Mouse (Mus musculus): ENCODE measurements at regions not wholly inside any gene's neighbourhood (a gene's known extent, or its start where the extent isn't known, plus 50 kb on each side); places are given as distances from the start of the nearest gene placed in this dataset.
A peak's percentile ranks its signal among the peaks of the same experiment; 100 is the strongest.

GRCm38 (mm10) chr3:117480131-117480530 is 94.5 kb upstream of the Plppr5 start:
- Histone ChIP-seq H3K79me2 (ENCODE audit: control insufficient read depth, insufficient read depth) (no peaks in the 10 kb centered on the region), H3K4me2 (ENCODE audit: low read depth) (peak overlapping the region; percentile 35), H3ac (ENCODE audit: control insufficient read depth, insufficient read length) (no peak overlapping the region), H3K36me3 (ENCODE audit: control insufficient read depth, insufficient read depth) (no peaks in the 10 kb centered on the region), H3K4me3 (no peak overlapping the region), H3K27me3 (ENCODE audit: control insufficient read depth, insufficient read depth, insufficient read length) (no peaks in the 10 kb centered on the region)
- TF ChIP-seq TCF12 (IDR thresholded peaks at IDR 0.05; ENCODE audit: insufficient read depth, poor library complexity, severe bottlenecking) (no peak), E2F4 (IDR thresholded peaks at IDR 0.05; ENCODE audit: insufficient read depth) (no peak), MYOD1 (IDR thresholded peaks at IDR 0.05; ENCODE audit: control insufficient read depth in 1 of 3, insufficient read length in 2 of 3, low read depth in 2 of 3) (no peak), SRF (IDR thresholded peaks at IDR 0.05; ENCODE audit: control insufficient read depth, insufficient read length, low read depth) (no peak), USF1 (IDR thresholded peaks at IDR 0.05; ENCODE audit: low read depth) (no peak), REST (IDR thresholded peaks at IDR 0.05; ENCODE audit: insufficient read depth, insufficient read length) (no peak), TCF3 (IDR thresholded peaks at IDR 0.05; ENCODE audit: insufficient read length, low read depth) (no peak), MYOG (IDR thresholded peaks at IDR 0.05; ENCODE audit: control insufficient read depth in 1 of 3, insufficient read depth in 1 of 3, insufficient read length in 2 of 3, low read depth in 2 of 3) (no peak), POLR2A (IDR thresholded peaks at IDR 0.05; ENCODE audit: insufficient read length, low read depth) (no peak), MAX (IDR thresholded peaks at IDR 0.05; ENCODE audit: low read depth) (no peak), CEBPB (IDR thresholded peaks at IDR 0.05; ENCODE audit: insufficient read depth, poor library complexity, severe bottlenecking) (no peak), POLR2AphosphoS2 (IDR thresholded peaks at IDR 0.05; ENCODE audit: insufficient read length, low read depth) (no peak)

GRCm38 (mm10) chr3:117459507-117459906 is 98.8 kb upstream of the Plppr4 start:
- Histone ChIP-seq H3K79me2 (ENCODE audit: control insufficient read depth, insufficient read depth) (no peaks in the 10 kb centered on the region), H3K36me3 (ENCODE audit: control insufficient read depth, insufficient read depth) (no peaks in the 10 kb centered on the region), H3K27me3 (ENCODE audit: control insufficient read depth, insufficient read depth, insufficient read length) (no peaks in the 10 kb centered on the region), H3ac (ENCODE audit: control insufficient read depth, insufficient read length) (no peak overlapping the region), H3K4me3 (no peak overlapping the region), H3K4me2 (ENCODE audit: low read depth) (no peak overlapping the region)
- no peak for TF ChIP-seq CEBPB (IDR thresholded peaks at IDR 0.05; ENCODE audit: insufficient read depth, poor library complexity, severe bottlenecking)
- TF ChIP-seq SRF (IDR thresholded peaks at IDR 0.05; ENCODE audit: control insufficient read depth, insufficient read length, low read depth), result no peak
- TF ChIP-seq REST (IDR thresholded peaks at IDR 0.05; ENCODE audit: insufficient read depth, insufficient read length), result no peak
- TF ChIP-seq MYOG (IDR thresholded peaks at IDR 0.05; ENCODE audit: control insufficient read depth in 1 of 3, insufficient read depth in 1 of 3, insufficient read length in 2 of 3, low read depth in 2 of 3), result no peak
- TF ChIP-seq TCF3 (IDR thresholded peaks at IDR 0.05; ENCODE audit: insufficient read length, low read depth), result no peak
- TF ChIP-seq POLR2A (IDR thresholded peaks at IDR 0.05; ENCODE audit: insufficient read length, low read depth), result no peak
- no peak for TF ChIP-seq TCF12 (IDR thresholded peaks at IDR 0.05; ENCODE audit: insufficient read depth, poor library complexity, severe bottlenecking)
- TF ChIP-seq POLR2AphosphoS2 (IDR thresholded peaks at IDR 0.05; ENCODE audit: insufficient read length, low read depth), result no peak
- TF ChIP-seq USF1 (IDR thresholded peaks at IDR 0.05; ENCODE audit: low read depth), result no peak
- TF ChIP-seq MAX (IDR thresholded peaks at IDR 0.05; ENCODE audit: low read depth), result no peak
- TF ChIP-seq MYOD1 (IDR thresholded peaks at IDR 0.05; ENCODE audit: control insufficient read depth in 1 of 3, insufficient read length in 2 of 3, low read depth in 2 of 3), result no peak
- no peak for TF ChIP-seq E2F4 (IDR thresholded peaks at IDR 0.05; ENCODE audit: insufficient read depth)

GRCm38 (mm10) chr3:117450559-117450958 is 89.9 kb upstream of the Plppr4 start:
- TF ChIP-seq MYOD1 (IDR thresholded peaks at IDR 0.05; ENCODE audit: control insufficient read depth in 1 of 3, insufficient read length in 2 of 3, low read depth in 2 of 3) (peak in 2 of 3 experiments; percentile 19 to 53), SRF (IDR thresholded peaks at IDR 0.05; ENCODE audit: control insufficient read depth, insufficient read length, low read depth) (no peak), MAX (IDR thresholded peaks at IDR 0.05; ENCODE audit: low read depth) (no peak), USF1 (IDR thresholded peaks at IDR 0.05; ENCODE audit: low read depth) (no peak), MYOG (IDR thresholded peaks at IDR 0.05; ENCODE audit: control insufficient read depth in 1 of 3, insufficient read depth in 1 of 3, insufficient read length in 2 of 3, low read depth in 2 of 3) (peak in 1 of 3 experiments; percentile 82), TCF12 (IDR thresholded peaks at IDR 0.05; ENCODE audit: insufficient read depth, poor library complexity, severe bottlenecking) (peak; percentile 56), CEBPB (IDR thresholded peaks at IDR 0.05; ENCODE audit: insufficient read depth, poor library complexity, severe bottlenecking) (no peak), POLR2A (IDR thresholded peaks at IDR 0.05; ENCODE audit: insufficient read length, low read depth) (no peak), E2F4 (IDR thresholded peaks at IDR 0.05; ENCODE audit: insufficient read depth) (no peak)
- H3K36me3 ChIP-seq (ENCODE audit: control insufficient read depth, insufficient read depth), result no peaks in the 10 kb centered on the region

GRCm38 (mm10) chr3:117441887-117442286 is 81.2 kb upstream of the Plppr4 start:
- H3K4me2 ChIP-seq (ENCODE audit: low read depth), result no peak overlapping the region
- no peaks in the 10 kb centered on the region for H3K27me3 ChIP-seq (ENCODE audit: control insufficient read depth, insufficient read depth, insufficient read length)
- TF ChIP-seq TCF12 (IDR thresholded peaks at IDR 0.05; ENCODE audit: insufficient read depth, poor library complexity, severe bottlenecking), result no peak
- no peak for TF ChIP-seq MYOD1 (IDR thresholded peaks at IDR 0.05; ENCODE audit: control insufficient read depth in 1 of 3, insufficient read length in 2 of 3, low read depth in 2 of 3)
- TF ChIP-seq TCF3 (IDR thresholded peaks at IDR 0.05; ENCODE audit: insufficient read length, low read depth), result no peak
- TF ChIP-seq E2F4 (IDR thresholded peaks at IDR 0.05; ENCODE audit: insufficient read depth), result no peak
- no peak for TF ChIP-seq REST (IDR thresholded peaks at IDR 0.05; ENCODE audit: insufficient read depth, insufficient read length)
- TF ChIP-seq CEBPB (IDR thresholded peaks at IDR 0.05; ENCODE audit: insufficient read depth, poor library complexity, severe bottlenecking), result no peak
- no peak for TF ChIP-seq MYOG (IDR thresholded peaks at IDR 0.05; ENCODE audit: control insufficient read depth in 1 of 3, insufficient read depth in 1 of 3, insufficient read length in 2 of 3, low read depth in 2 of 3)
- no peak for TF ChIP-seq POLR2AphosphoS2 (IDR thresholded peaks at IDR 0.05; ENCODE audit: insufficient read length, low read depth)
- TF ChIP-seq USF1 (IDR thresholded peaks at IDR 0.05; ENCODE audit: low read depth), result no peak
- TF ChIP-seq POLR2A (IDR thresholded peaks at IDR 0.05; ENCODE audit: insufficient read length, low read depth), result no peak
- no peak for TF ChIP-seq MAX (IDR thresholded peaks at IDR 0.05; ENCODE audit: low read depth)
- TF ChIP-seq SRF (IDR thresholded peaks at IDR 0.05; ENCODE audit: control insufficient read depth, insufficient read length, low read depth), result no peak
- no peaks in the 10 kb centered on the region for H3K36me3 ChIP-seq (ENCODE audit: control insufficient read depth, insufficient read depth)
- no peak overlapping the region for H3K4me3 ChIP-seq
- no peak overlapping the region for H3ac ChIP-seq (ENCODE audit: control insufficient read depth, insufficient read length)
- H3K79me2 ChIP-seq (ENCODE audit: control insufficient read depth, insufficient read depth), result no peaks in the 10 kb centered on the region

More at GRCm38 (mm10) chr3:117450559-117450958, 89.9 kb upstream of the Plppr4 start:
- no peaks in the 10 kb centered on the region for H3K79me2 ChIP-seq (ENCODE audit: control insufficient read depth, insufficient read depth)
- no peak overlapping the region for H3K4me3 ChIP-seq
- no peaks in the 10 kb centered on the region for H3K27me3 ChIP-seq (ENCODE audit: control insufficient read depth, insufficient read depth, insufficient read length)
- H3K4me2 ChIP-seq (ENCODE audit: low read depth), result no peak overlapping the region
- H3ac ChIP-seq (ENCODE audit: control insufficient read depth, insufficient read length), result no peak overlapping the region

Data from myocyte (in vitro differentiated cells).